Mouse (Mus musculus) left cerebral cortex, postnatal 14 days (tissue): ENCODE results near the gene Nat8f4. TPM values are rescaled to one million over a fixed set of nuclear protein-coding genes. Genes with fewer than 3 reads are reported as not detected.
"Not testable (repeated sequence)": the region's sequence is repeated elsewhere in the genome, so short reads cannot be mapped to it uniquely, and the experiment has no call there.

ENCODE experiments used
- DNase-seq, 2 experiments: peaks; one replicate each; pipeline ENCODE4 v3.0.0; 2021 to 2022; ENCODE audit warnings: low spot score in 2 of 2, mixed read lengths in 1 of 2
- intact Hi-C: fragments of 180-260 bp; cut with DNase I; formaldehyde crosslinking; loops from one replicate; pipeline ENCODE4 v1.15.1; 2025
- long read RNA-seq, 2 experiments: library from polyadenylated mRNA; stranded (forward); transcript quantifications; one replicate each; pipeline ENCODE4 v2.0.0; 2021
- total RNA-seq, 2 experiments: library from RNA; stranded (reverse); gene quantifications; 2 replicates each; pipeline ENCODE4 v1.2.3; 2021

Nat8f4 gene
- total RNA-seq: 1 to 10 TPM; 3.9 to 4.2 TPM
- long read RNA-seq, experiment 1, partial matches to known transcripts: 0 of 6 reads
- long read RNA-seq, experiment 1, other reads (novel, unspliced or antisense): 6 of 6 reads
- long read RNA-seq, experiment 2, partial matches to known transcripts: 1 of 2 reads
- long read RNA-seq, experiment 2, other reads (novel, unspliced or antisense): 1 of 2 reads

GRCm38 (mm10) chr6:85904642-85905061 lies at the start of gene Nat8f4:
TSS of gene Nat8f4 (minus strand) at chr6:85904884.
- peak; percentile 76 to 82 for DNase-seq
- intact Hi-C loops: loop anchor here (10.0 kb wide), 2 partner anchors 320 to 420 kb away; partner anchors contain the start of gene Alms1

GRCm38 (mm10) chr6:85948549-85948948 lies 43.9 kb upstream of the Nat8f4 start:
- intact Hi-C loops: no loop called here
- DNase-seq: no peak

GRCm38 (mm10) chr6:85942469-85942868 lies 37.8 kb upstream of the Nat8f4 start:
- no peak for DNase-seq
- intact Hi-C loops: no loop called here

- intact Hi-C loops: loop anchor here (5.0 to 10.0 kb wide), 2 partner anchors 69 to 426 kb away; partner anchors contain the start of gene Fam136a
- no peak for DNase-seq
These were observed 34.0 kb upstream of the Nat8f4 start for GRCm38 (mm10) chr6:85938701-85939100.

- peak; percentile 55 to 77 for DNase-seq
- intact Hi-C loops: loop anchor here (5.0 to 10.0 kb wide), 2 partner anchors 71 to 428 kb away; partner anchors contain the start of gene Fam136a
These were observed 32.1 kb upstream of the Nat8f4 start for GRCm38 (mm10) chr6:85936508-85937465.

GRCm38 (mm10) chr6:85935646-85936045 lies 31.0 kb upstream of the Nat8f4 start:
- no peak for DNase-seq
- intact Hi-C loops: loop anchor here (5.0 to 10.0 kb wide), 2 partner anchors 72 to 429 kb away; partner anchors contain the start of gene Fam136a

- no peak for DNase-seq
- intact Hi-C loops: loop anchor here (10.0 kb wide), 1 partner anchor 431 kb away; the partner anchor contains the start of gene Fam136a
These were observed 29.4 kb upstream of the Nat8f4 start for GRCm38 (mm10) chr6:85934047-85934446.

- no peak for DNase-seq
- intact Hi-C loops: no loop called here
These were observed 24.6 kb upstream of the Nat8f4 start for GRCm38 (mm10) chr6:85929312-85929711.

- intact Hi-C loops: no loop called here
- no peak for DNase-seq
These were observed 23.1 kb upstream of the Nat8f4 start for GRCm38 (mm10) chr6:85927476-85928464.

GRCm38 (mm10) chr6:85926709-85927108 lies 22.0 kb upstream of the Nat8f4 start:
- intact Hi-C loops: no loop called here
- DNase-seq: no peak

- intact Hi-C loops: no loop called here
These were observed 19.0 kb upstream of the Nat8f4 start for GRCm38 (mm10) chr6:85923643-85924042.

GRCm38 (mm10) chr6:85919401-85919800 lies 14.7 kb upstream of the Nat8f4 start:
- intact Hi-C loops: loop anchor here (10.0 kb wide), 1 partner anchor 265 kb away; no protein-coding TSS in a partner anchor
- DNase-seq: no peak

More at GRCm38 (mm10) chr6:85923643-85924042, 19.0 kb upstream of the Nat8f4 start:
- no peak for DNase-seq

- not testable (repeated sequence) for DNase-seq
- intact Hi-C loops: loop anchor here (10.0 kb wide), 1 partner anchor 264 kb away; no protein-coding TSS in a partner anchor
These were observed 13.7 kb upstream of the Nat8f4 start for GRCm38 (mm10) chr6:85918341-85918740.

GRCm38 (mm10) chr6:85916596-85916995 lies 11.9 kb upstream of the Nat8f4 start:
- DNase-seq: no peak
- intact Hi-C loops: loop anchor here (10.0 kb wide), 1 partner anchor 262 kb away; no protein-coding TSS in a partner anchor

- intact Hi-C loops: loop anchor here (10.0 kb wide), 1 partner anchor 261 kb away; no protein-coding TSS in a partner anchor
- DNase-seq: peak; percentile 87 to 93
These were observed 11.1 kb upstream of the Nat8f4 start, which contains the start of gene Nat8f1 for GRCm38 (mm10) chr6:85915539-85916513. TSS of gene Nat8f1 (minus strand) at chr6:85915687.

GRCm38 (mm10) chr6:85915141-85915538 lies 10.5 kb upstream of the Nat8f4 start:
- peak in 1 of 2 experiments; percentile 17 for DNase-seq
- intact Hi-C loops: loop anchor here (10.0 kb wide), 1 partner anchor 260 kb away; no protein-coding TSS in a partner anchor

- intact Hi-C loops: loop anchor here (10.0 kb wide), 1 partner anchor 257 kb away; no protein-coding TSS in a partner anchor
These were observed 6.9 kb upstream of the Nat8f4 start, which contains the start of gene Tprkb for GRCm38 (mm10) chr6:85911587-85911986. TSS of gene Tprkb (plus strand) at chr6:85911865.

More at GRCm38 (mm10) chr6:85911587-85911986, 6.9 kb upstream of the Nat8f4 start, which contains the start of gene Tprkb:
- no peak for DNase-seq
